Mouse (Mus musculus): Measurements from ENCODE around the gene Mrps5.

GRCm38 (mm10) chr2:127652335-127652734, 65.3 kb downstream of the Mrps5 start:
- TF ChIP-seq CTCF (IDR thresholded peaks at IDR 0.05; ENCODE audit: low read depth) (no peak), EP300 (IDR thresholded peaks at IDR 0.05; ENCODE audit: low read depth) (no peak)

All from liver, postnatal 0 days (tissue).